Mouse (Mus musculus) myocyte (in vitro differentiated cells): ENCODE data around the gene Itgav.

Experiments used
- CEBPB ChIP-seq: IDR thresholded peaks from 2 replicates; pipeline ENCODE4 v1.6.1; 2011; ENCODE audit warnings: mild to moderate bottlenecking, moderate library complexity; ENCODE audit not compliant: poor library complexity, insufficient read depth, severe bottlenecking
- MYOD1 ChIP-seq, 3 experiments: IDR thresholded peaks; one replicate each; pipeline ENCODE4 v1.6.1; 2011; ENCODE audit warnings: control low read depth in 2 of 3, low read depth in 2 of 3, mild to moderate bottlenecking in 2 of 3, moderate library complexity in 1 of 3; ENCODE audit not compliant: insufficient read length in 2 of 3, control insufficient read depth in 1 of 3
- POLR2A ChIP-seq: IDR thresholded peaks from one replicate; pipeline ENCODE4 v1.6.1; 2011; ENCODE audit warnings: low read depth, mild to moderate bottlenecking, control low read depth, moderate library complexity; ENCODE audit not compliant: insufficient read length
- USF1 ChIP-seq: IDR thresholded peaks from one replicate; pipeline ENCODE4 v1.6.1; 2011; ENCODE audit warnings: low read depth, mild to moderate bottlenecking, control low read depth, moderate library complexity

- TF ChIP-seq POLR2A (no peak), USF1 (no peak), MYOD1 (IDR thresholded peaks at IDR 0.05; ENCODE audit: control insufficient read depth in 1 of 3, insufficient read length in 2 of 3, low read depth in 2 of 3) (no peak), CEBPB (no peak)
These were observed 35.5 kb downstream of the Itgav start for GRCm38 (mm10) chr2:83759667-83760066.
